Mouse (Mus musculus): Measurements from ENCODE around the gene Grip1. TPM values are rescaled to one million over a fixed set of nuclear protein-coding genes. Genes with fewer than 3 reads are reported as not detected.

The Grip1 gene
- polyA plus RNA-seq, 1 experiment = 5.0 TPM

- no peaks in the 10 kb centered on the region for H3K4me1 ChIP-seq (ENCODE audit: control insufficient read depth, insufficient read depth, low read length)
- no peaks in the 10 kb centered on the region for H3K27me3 ChIP-seq (ENCODE audit: control insufficient read depth, insufficient read depth, low read length)
- no peak for TF ChIP-seq CTCF (IDR thresholded peaks at IDR 0.05; ENCODE audit: borderline replicate concordance, insufficient read depth, low read depth, low read length)
- TF ChIP-seq POLR2A (IDR thresholded peaks at IDR 0.05; ENCODE audit: borderline replicate concordance, insufficient read depth, low read length) = no peak
- no peak overlapping the region for H3K4me3 ChIP-seq (replicated peaks; ENCODE audit: insufficient read depth, low read depth, low read length)
- WGBS = 84% methylated on average over 33 of the region's 33 CpGs
- H3K27ac ChIP-seq (ENCODE audit: insufficient read depth, low read length) = no peak overlapping the region
- no peak for DNase-seq
Measured at GRCm38 (mm10) chr10:119761451-119762367, 308.1 kb downstream of the Grip1 start.

- TF ChIP-seq POLR2A (IDR thresholded peaks at IDR 0.05; ENCODE audit: borderline replicate concordance, insufficient read depth, low read length) = no peak
- TF ChIP-seq CTCF (IDR thresholded peaks at IDR 0.05; ENCODE audit: borderline replicate concordance, insufficient read depth, low read depth, low read length) = no peak
- Histone ChIP-seq H3K4me3 (replicated peaks; ENCODE audit: insufficient read depth, low read depth, low read length) (no peak overlapping the region), H3K27ac (ENCODE audit: insufficient read depth, low read length) (no peak overlapping the region), H3K27me3 (ENCODE audit: control insufficient read depth, insufficient read depth, low read length) (no peaks in the 10 kb centered on the region), H3K4me1 (ENCODE audit: control insufficient read depth, insufficient read depth, low read length) (no peaks in the 10 kb centered on the region)
- no peak for DNase-seq
- WGBS = 60% methylated on average over 5 of the region's 5 CpGs
Measured at GRCm38 (mm10) chr10:119778871-119779270, 325.2 kb downstream of the Grip1 start.

- WGBS = 96% methylated on average over 1 of the region's 1 CpGs
- H3K27ac ChIP-seq (ENCODE audit: insufficient read depth, low read length) = no peak overlapping the region
- DNase-seq = no peak
- no peaks in the 10 kb centered on the region for H3K4me1 ChIP-seq (ENCODE audit: control insufficient read depth, insufficient read depth, low read length)
- H3K27me3 ChIP-seq (ENCODE audit: control insufficient read depth, insufficient read depth, low read length) = no peaks in the 10 kb centered on the region
- no peak overlapping the region for H3K4me3 ChIP-seq (replicated peaks; ENCODE audit: insufficient read depth, low read depth, low read length)
- no peak for TF ChIP-seq POLR2A (IDR thresholded peaks at IDR 0.05; ENCODE audit: borderline replicate concordance, insufficient read depth, low read length)
Measured at GRCm38 (mm10) chr10:119779657-119780056, 326.0 kb downstream of the Grip1 start.

GRCm38 (mm10) chr10:119790507-119790906 lies 336.9 kb downstream of the Grip1 start:
- H3K4me1 ChIP-seq (ENCODE audit: control insufficient read depth, insufficient read depth, low read length) = no peaks in the 10 kb centered on the region
- no peak for DNase-seq

GRCm38 (mm10) chr10:119802421-119802820 lies 348.8 kb downstream of the Grip1 start:
- Histone ChIP-seq H3K4me3 (replicated peaks; ENCODE audit: insufficient read depth, low read depth, low read length) (no peak overlapping the region), H3K27ac (ENCODE audit: insufficient read depth, low read length) (no peak overlapping the region), H3K27me3 (ENCODE audit: control insufficient read depth, insufficient read depth, low read length) (peaks cover 1% of the 10 kb centered on the region; the same call in 1 of the 2 replicates), H3K4me1 (ENCODE audit: control insufficient read depth, insufficient read depth, low read length) (peaks cover 10% of the 10 kb centered on the region)
- WGBS = 6% methylated on average over 6 of the region's 6 CpGs
- peak; percentile 60 to 76 for DNase-seq
- TF ChIP-seq CTCF (IDR thresholded peaks at IDR 0.05; ENCODE audit: borderline replicate concordance, insufficient read depth, low read depth, low read length) = no peak
- no peak for TF ChIP-seq POLR2A (IDR thresholded peaks at IDR 0.05; ENCODE audit: borderline replicate concordance, insufficient read depth, low read length)

More at GRCm38 (mm10) chr10:119790507-119790906, 336.9 kb downstream of the Grip1 start:
- Histone ChIP-seq H3K27ac (ENCODE audit: insufficient read depth, low read length) (no peak overlapping the region), H3K27me3 (ENCODE audit: control insufficient read depth, insufficient read depth, low read length) (no peaks in the 10 kb centered on the region), H3K4me3 (replicated peaks; ENCODE audit: insufficient read depth, low read depth, low read length) (no peak overlapping the region)
- TF ChIP-seq CTCF (IDR thresholded peaks at IDR 0.05; ENCODE audit: borderline replicate concordance, insufficient read depth, low read depth, low read length) (no peak), POLR2A (IDR thresholded peaks at IDR 0.05; ENCODE audit: borderline replicate concordance, insufficient read depth, low read length) (no peak)
- WGBS = 87% methylated on average over 1 of the region's 1 CpGs

- DNase-seq = peak in 1 of 2 experiments; percentile 40
Measured at GRCm38 (mm10) chr10:119803633-119804422, 350.2 kb downstream of the Grip1 start.

GRCm38 (mm10) chr10:119804423-119804814 lies 350.8 kb downstream of the Grip1 start:
- 59% methylated on average over 9 of the region's 9 CpGs for WGBS
- no peak for DNase-seq
- TF ChIP-seq CTCF (IDR thresholded peaks at IDR 0.05; ENCODE audit: borderline replicate concordance, insufficient read depth, low read depth, low read length) = no peak
- TF ChIP-seq POLR2A (IDR thresholded peaks at IDR 0.05; ENCODE audit: borderline replicate concordance, insufficient read depth, low read length) = no peak
- Histone ChIP-seq H3K4me1 (ENCODE audit: control insufficient read depth, insufficient read depth, low read length) (peaks cover 10% of the 10 kb centered on the region), H3K4me3 (replicated peaks; ENCODE audit: insufficient read depth, low read depth, low read length) (no peak overlapping the region), H3K27ac (ENCODE audit: insufficient read depth, low read length) (no peak overlapping the region), H3K27me3 (ENCODE audit: control insufficient read depth, insufficient read depth, low read length) (peaks cover 1% of the 10 kb centered on the region; the same call in 1 of the 2 replicates)

More at GRCm38 (mm10) chr10:119803633-119804422, 350.2 kb downstream of the Grip1 start:
- no peak overlapping the region for H3K4me3 ChIP-seq (replicated peaks; ENCODE audit: insufficient read depth, low read depth, low read length)
- WGBS = 60% methylated on average over 13 of the region's 13 CpGs
- peaks cover 10% of the 10 kb centered on the region for H3K4me1 ChIP-seq (ENCODE audit: control insufficient read depth, insufficient read depth, low read length)
- TF ChIP-seq POLR2A (IDR thresholded peaks at IDR 0.05; ENCODE audit: borderline replicate concordance, insufficient read depth, low read length) (no peak), CTCF (IDR thresholded peaks at IDR 0.05; ENCODE audit: borderline replicate concordance, insufficient read depth, low read depth, low read length) (peak; percentile 54; the same call in 1 of the 2 replicates)
- H3K27me3 ChIP-seq (ENCODE audit: control insufficient read depth, insufficient read depth, low read length) = peaks cover 1% of the 10 kb centered on the region; the same call in 1 of the 2 replicates
- no peak overlapping the region for H3K27ac ChIP-seq (ENCODE audit: insufficient read depth, low read length)
